Mouse (Mus musculus): ENCODE measurements at regions not wholly inside any gene's neighbourhood (a gene's known extent, or its start where the extent isn't known, plus 50 kb on each side); places are given as distances from the start of the nearest gene placed in this dataset.

DNA sequence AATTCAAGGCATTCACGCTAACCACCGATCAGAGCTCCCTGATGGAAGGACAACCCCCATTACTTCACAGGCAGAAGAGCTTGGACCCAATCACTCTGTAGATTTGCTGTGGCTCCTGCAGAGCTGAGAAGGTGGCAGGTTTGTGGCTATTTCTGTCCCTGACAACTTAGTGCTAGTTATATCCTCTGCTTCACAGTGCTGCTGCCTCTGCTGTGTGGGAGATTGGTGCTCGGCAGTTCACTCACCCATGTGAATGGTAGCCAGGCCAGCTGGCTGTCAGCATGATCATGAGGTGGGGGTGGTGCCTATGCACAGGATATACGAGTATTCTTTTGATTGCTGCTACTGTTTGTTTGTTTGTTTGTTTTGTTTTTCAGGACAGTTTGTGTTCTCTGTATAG lies 113.9 kb downstream of the Gm10131 start:
- H3K36me3 ChIP-seq, result no peaks in the 10 kb centered on the region
- H3K4me3 ChIP-seq (replicated peaks), result no peak overlapping the region
- no peak overlapping the region for H3K9ac ChIP-seq
- 0 out of 2 replicates have a peak, but pooled peaks cover 4% of the 10 kb centered on the region for H3K4me1 ChIP-seq (replicated peaks)
- 43% methylated on average over 4 of the region's 4 CpGs for WGBS
- H3K27me3 ChIP-seq (replicated peaks), result no peaks in the 10 kb centered on the region
- no peak overlapping the region for H3K4me2 ChIP-seq (replicated peaks)
- no peak for ATAC-seq
- no peaks in the 10 kb centered on the region for H3K9me3 ChIP-seq
- no peak overlapping the region for H3K27ac ChIP-seq

DNA sequence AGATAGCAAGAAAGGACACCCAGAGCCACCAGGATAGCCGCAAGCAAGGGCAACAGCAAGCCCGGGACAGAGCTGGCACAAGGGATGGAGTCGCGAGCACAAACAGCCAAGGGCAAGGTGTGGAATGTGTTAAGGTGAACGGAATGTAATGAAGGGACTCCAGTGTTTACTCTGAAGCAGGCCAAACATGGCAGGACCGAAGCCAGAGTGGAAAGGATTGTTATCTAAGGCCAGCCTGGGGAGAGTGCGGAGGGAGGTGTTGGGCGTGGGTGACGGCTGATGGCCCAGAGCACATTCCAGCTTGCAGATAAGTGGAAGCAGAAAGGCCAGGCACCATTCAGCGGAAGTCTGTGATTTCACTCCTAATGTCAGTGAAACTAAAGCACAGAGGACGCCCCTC lies 118.6 kb downstream of the Gm10131 start:
- H3K36me3 ChIP-seq, result no peaks in the 10 kb centered on the region
- no peak overlapping the region for H3K4me3 ChIP-seq (replicated peaks)
- H3K4me1 ChIP-seq (replicated peaks), result peaks cover 16% of the 10 kb centered on the region; the same call in 1 of the 2 replicates
- H3K9ac ChIP-seq, result no peak overlapping the region
- 19% methylated on average over 11 of the region's 11 CpGs for WGBS
- peak; percentile 78 for ATAC-seq
- no peaks in the 10 kb centered on the region for H3K27me3 ChIP-seq (replicated peaks)
- no peaks in the 10 kb centered on the region for H3K9me3 ChIP-seq
- H3K27ac ChIP-seq, result peak overlapping the region; percentile 70
- H3K4me2 ChIP-seq (replicated peaks), result peak overlapping the region; percentile 12

DNA sequence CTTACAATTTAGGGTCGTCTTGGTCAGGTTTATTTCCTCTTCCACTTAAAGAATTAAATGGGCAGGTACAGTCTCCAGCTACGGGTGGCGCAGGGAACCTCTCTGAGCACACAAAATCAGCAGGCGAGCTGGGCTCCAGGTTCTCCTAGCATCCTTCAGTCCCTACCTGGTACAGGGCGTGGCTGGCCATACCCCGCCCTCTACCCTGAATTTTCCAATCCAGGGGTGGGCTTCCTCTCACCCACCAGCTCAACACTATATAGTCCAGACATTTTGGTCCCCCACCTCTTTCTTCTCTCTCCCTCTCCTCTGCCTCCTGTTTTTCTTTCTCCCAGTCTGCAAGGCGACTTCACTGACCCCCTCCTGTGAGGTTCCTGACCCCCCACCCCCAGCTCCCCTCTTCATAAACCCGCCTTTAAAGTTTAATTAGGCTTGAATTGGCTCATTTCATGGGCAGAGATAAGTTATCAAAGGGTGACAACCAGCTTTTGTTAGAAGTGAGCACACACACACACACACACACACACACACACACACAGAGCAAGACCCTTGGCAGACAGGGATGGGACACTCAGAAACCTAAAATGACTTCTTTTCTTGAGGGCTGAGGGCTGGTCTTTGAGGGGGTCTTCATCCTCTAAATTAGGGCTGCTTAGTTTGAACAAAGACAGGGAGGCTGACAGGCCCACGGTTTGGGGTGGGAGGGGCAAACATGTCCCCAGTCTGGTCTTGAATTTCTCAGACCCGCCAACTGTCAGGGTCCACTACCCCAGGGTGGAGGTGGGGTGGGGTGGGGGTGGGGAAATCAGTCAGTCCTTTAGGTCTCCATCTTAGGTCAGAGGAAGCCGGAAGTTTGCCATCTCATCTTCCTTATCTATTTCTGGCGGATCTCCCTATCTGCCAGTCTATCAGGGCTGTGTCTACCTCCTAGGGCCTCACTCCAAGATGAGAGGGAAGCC lies 119.3 kb downstream of the Gm10131 start:
- ATAC-seq, result peak; percentile 17
- Histone ChIP-seq H3K4me1 (replicated peaks) (peaks cover 19% of the 10 kb centered on the region; the same call in 1 of the 2 replicates), H3K9ac (no peak overlapping the region; the same call in 1 of the 2 replicates), H3K9me3 (no peaks in the 10 kb centered on the region), H3K4me3 (replicated peaks) (no peak overlapping the region), H3K4me2 (replicated peaks) (peak overlapping the region; percentile 38), H3K27ac (peak overlapping the region; percentile 70), H3K36me3 (no peaks in the 10 kb centered on the region), H3K27me3 (replicated peaks) (no peaks in the 10 kb centered on the region)
- 51% methylated on average over 12 of the region's 12 CpGs for WGBS

DNA sequence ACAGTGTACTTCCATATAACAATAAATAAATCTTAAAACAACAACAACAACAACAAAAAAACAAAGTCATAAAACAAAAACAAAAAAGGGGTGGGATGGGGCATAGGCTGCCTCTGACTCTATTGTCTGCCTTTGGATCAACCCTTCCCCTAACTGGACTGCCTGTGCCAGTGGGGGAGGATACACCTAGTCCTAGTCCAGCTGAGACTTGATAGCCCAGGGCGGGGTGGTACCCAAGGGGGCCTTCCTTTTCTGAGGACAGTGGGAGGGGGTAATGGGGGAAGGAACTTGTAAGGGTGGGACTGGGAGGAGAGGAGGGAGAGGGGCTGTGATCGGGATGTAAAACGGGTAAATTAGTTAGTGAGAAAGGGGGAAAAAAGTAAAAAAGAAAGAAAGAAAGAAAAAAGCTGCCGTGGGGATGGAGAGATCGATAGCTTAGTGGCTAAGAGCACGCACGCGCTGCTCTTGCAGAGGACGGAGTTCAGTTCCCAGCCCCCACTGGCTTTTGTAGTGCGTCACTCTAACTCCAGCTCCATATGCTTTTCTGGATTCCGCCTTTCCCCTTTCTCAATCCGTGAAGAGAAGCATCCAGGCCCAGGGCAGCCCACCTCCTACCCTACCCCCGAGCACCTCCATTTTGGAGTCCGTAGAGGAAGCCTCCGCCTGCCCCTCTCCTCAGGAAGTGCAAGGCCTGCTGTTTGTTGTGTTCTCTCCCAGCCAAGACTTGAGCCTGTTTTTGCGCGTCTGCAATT lies 120.2 kb downstream of the Gm10131 start:
- 42% methylated on average over 17 of the region's 17 CpGs for WGBS
- H3K27ac ChIP-seq, result no peak overlapping the region
- no peaks in the 10 kb centered on the region for H3K36me3 ChIP-seq
- H3K4me1 ChIP-seq (replicated peaks), result peaks cover 19% of the 10 kb centered on the region; the same call in 1 of the 2 replicates
- peak overlapping the region; percentile 38 for H3K4me2 ChIP-seq (replicated peaks)
- no peaks in the 10 kb centered on the region for H3K27me3 ChIP-seq (replicated peaks)
- no peaks in the 10 kb centered on the region for H3K9me3 ChIP-seq
- no peak for ATAC-seq
- no peak overlapping the region for H3K4me3 ChIP-seq (replicated peaks)
- no peak overlapping the region; the same call in 1 of the 2 replicates for H3K9ac ChIP-seq

DNA sequence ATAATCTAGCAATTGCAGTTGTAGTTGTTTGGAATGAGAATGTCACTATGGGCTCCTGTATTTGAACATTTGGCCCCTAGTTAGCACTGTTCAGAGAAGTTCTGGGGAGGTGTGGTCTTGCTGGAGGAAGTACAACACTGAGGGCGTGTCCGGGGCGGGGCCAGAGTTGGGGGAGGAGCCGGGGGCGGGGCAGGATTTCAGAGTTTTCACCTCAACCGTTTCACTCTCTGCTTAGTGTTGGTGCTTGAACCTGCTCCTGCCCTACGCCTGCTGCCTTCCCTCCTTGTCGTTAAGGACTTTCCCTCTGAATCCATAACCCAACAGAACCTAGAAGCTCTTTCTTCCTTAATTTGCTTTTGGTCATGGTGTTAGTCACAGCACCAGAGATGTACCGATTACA lies 121.5 kb downstream of the Gm10131 start:
- Histone ChIP-seq H3K4me3 (replicated peaks) (no peak overlapping the region), H3K27me3 (replicated peaks) (no peaks in the 10 kb centered on the region), H3K4me2 (replicated peaks) (no peak overlapping the region), H3K27ac (no peak overlapping the region), H3K36me3 (no peaks in the 10 kb centered on the region), H3K9ac (no peak overlapping the region), H3K4me1 (replicated peaks) (peaks cover 19% of the 10 kb centered on the region; the same call in 1 of the 2 replicates), H3K9me3 (no peaks in the 10 kb centered on the region)
- 73% methylated on average over 9 of the region's 9 CpGs for WGBS
- ATAC-seq, result no peak

DNA sequence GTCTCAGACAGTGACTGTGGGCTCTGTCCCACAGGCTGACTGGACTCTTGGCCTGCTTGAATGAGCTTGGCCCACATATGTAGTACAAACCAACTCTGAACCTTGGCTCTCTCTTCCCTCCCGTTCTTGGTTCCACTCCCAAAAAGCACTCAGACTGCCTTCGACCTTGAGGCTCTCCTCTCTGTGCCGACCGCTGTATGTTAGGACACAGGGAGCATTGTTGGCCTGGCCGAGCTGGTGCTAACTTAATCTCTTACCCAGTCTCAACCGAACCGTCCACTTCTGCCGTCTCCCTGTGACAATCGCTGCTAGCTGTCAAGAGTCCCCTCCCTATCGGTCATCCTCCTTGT lies 123.8 kb downstream of the Gm10131 start:
- Histone ChIP-seq H3K4me3 (replicated peaks) (no peak overlapping the region), H3K27ac (peak overlapping the region; percentile 58; the same call in 1 of the 2 replicates), H3K4me1 (replicated peaks) (peaks cover 15% of the 10 kb centered on the region; the same call in 1 of the 2 replicates), H3K9me3 (no peaks in the 10 kb centered on the region), H3K27me3 (replicated peaks) (no peaks in the 10 kb centered on the region), H3K9ac (no peak overlapping the region), H3K4me2 (replicated peaks) (peak overlapping the region; percentile 19; the same call in 1 of the 2 replicates), H3K36me3 (no peaks in the 10 kb centered on the region)
- ATAC-seq, result no peak; the same call in 1 of the 2 replicates
- WGBS, result 58% methylated on average over 10 of the region's 10 CpGs

DNA sequence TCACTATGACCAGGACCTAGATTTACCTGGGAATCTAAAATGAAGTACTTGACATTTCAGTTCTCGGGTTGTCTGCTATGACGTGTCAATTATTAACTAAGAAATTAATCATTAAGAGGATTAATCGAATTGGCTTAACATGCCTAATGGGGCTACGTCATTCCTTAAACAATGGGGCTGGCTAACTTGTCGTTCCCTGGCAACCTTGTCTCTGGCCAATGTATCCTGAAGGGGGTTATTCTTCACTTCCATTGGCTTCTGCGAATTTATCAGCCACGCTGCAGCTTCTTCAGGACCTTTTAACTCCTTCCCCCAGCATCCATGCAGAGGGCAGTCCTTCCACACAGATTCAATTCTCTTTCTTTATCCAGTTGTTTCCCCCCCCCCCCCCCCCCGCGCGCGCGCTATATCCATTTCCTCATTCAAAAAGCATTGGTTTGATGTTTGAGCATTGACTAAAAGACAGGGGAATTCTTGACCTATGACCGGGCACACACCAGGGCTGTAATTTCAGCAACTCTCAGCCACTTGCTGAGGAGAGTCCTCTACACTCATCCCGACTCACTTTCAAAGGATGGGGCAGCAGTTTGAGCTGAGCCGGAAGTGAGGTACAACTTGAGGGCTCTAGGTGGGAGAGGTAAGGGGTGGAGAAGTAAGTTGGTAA lies 124.3 kb downstream of the Gm10131 start:
- Histone ChIP-seq H3K4me1 (replicated peaks) (peaks cover 11% of the 10 kb centered on the region; the same call in 1 of the 2 replicates), H3K9ac (no peak overlapping the region), H3K4me2 (replicated peaks) (peak overlapping the region; percentile 19; the same call in 1 of the 2 replicates), H3K4me3 (replicated peaks) (no peak overlapping the region), H3K9me3 (no peaks in the 10 kb centered on the region), H3K27me3 (replicated peaks) (no peaks in the 10 kb centered on the region), H3K27ac (peak overlapping the region; percentile 58; the same call in 1 of the 2 replicates), H3K36me3 (no peaks in the 10 kb centered on the region)
- ATAC-seq, result peak; percentile 86
- 53% methylated on average over 14 of the region's 15 CpGs for WGBS

DNA sequence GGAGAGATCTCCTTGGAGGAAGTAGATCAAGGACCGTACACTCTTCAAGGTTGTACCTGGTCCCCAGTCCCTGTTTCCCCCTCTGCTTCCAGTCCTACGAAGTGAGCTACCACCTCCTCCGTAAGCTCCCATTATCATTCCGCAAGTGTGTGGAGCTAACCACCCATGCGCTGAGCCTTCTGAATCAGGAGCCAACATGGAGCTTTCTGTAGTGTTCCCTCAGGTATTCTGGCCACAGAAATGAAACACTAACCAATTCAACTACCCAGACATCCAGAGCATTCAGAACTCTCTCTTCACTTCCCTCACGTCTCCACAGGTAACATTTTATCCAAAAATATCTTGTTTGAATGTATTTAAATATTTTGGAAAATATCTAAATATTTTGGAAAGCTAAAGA lies 124.9 kb downstream of the Gm10131 start:
- 76% methylated on average over 6 of the region's 6 CpGs for WGBS

DNA sequence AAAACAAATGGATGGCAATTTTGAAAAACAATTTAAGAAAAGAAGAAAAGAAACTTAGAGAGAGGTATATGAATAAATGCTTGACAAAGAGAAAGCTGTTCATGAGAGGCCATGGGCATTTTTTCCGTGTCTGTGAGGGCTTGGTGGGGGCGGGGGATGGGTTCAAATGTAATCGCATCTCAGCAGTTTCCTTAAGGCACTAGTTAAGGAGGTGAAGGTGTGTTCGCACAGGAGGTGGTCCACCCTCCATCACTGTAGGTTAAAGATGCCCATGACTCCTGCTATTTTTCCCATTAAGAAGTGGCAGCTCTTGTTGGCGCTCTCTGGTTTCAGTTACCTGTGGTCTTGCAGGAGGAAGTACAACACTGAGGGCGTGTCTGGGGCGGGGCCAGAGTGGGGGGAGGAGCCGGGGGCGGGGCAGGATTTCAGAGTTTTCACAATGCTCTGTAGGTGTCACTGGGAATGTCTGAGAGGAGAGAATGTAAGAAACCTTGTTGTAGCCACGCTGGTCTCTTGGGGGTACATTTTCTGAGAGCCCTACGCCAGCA lies 126.0 kb downstream of the Gm10131 start:
- 63% methylated on average over 11 of the region's 11 CpGs for WGBS
- H3K27me3 ChIP-seq (replicated peaks), result no peaks in the 10 kb centered on the region
- no peaks in the 10 kb centered on the region for H3K9me3 ChIP-seq
- no peak overlapping the region for H3K4me2 ChIP-seq (replicated peaks)
- no peak overlapping the region for H3K4me3 ChIP-seq (replicated peaks)
- no peak overlapping the region for H3K9ac ChIP-seq
- peaks cover 7% of the 10 kb centered on the region; the same call in 1 of the 2 replicates for H3K4me1 ChIP-seq (replicated peaks)
- H3K36me3 ChIP-seq, result no peaks in the 10 kb centered on the region
- H3K27ac ChIP-seq, result no peak overlapping the region
- peak; percentile 26; the same call in 1 of the 2 replicates for ATAC-seq

More for the DNA sequence above, 124.9 kb downstream of the Gm10131 start:
- Histone ChIP-seq H3K27ac (peak overlapping the region; percentile 49; the same call in 1 of the 2 replicates), H3K36me3 (no peaks in the 10 kb centered on the region), H3K4me1 (replicated peaks) (peaks cover 8% of the 10 kb centered on the region; the same call in 1 of the 2 replicates), H3K4me2 (replicated peaks) (no peak overlapping the region), H3K4me3 (replicated peaks) (no peak overlapping the region), H3K9me3 (no peaks in the 10 kb centered on the region), H3K27me3 (replicated peaks) (no peaks in the 10 kb centered on the region), H3K9ac (no peak overlapping the region)
- ATAC-seq, result no peak

DNA sequence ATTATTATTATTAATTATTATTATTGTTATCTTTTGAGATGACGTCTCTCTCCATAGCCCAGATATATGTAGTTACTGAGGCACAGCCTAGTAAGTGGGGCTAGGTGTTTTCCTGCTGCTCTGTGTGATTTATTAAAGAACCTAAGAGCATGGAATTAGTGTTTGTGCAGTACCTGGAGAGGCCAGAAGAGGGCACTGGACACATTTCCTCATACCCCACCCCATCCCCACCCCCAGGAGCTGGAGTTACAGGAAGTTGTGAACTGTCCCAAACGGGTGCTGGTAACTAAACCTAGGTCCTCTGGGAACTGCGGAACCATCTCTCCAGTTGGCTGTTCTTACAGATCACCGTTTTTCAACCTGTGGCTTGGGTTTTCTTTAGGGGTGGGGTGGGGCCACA lies 129.9 kb downstream of the Gm10131 start:
- H3K9me3 ChIP-seq, result no peaks in the 10 kb centered on the region
- no peaks in the 10 kb centered on the region for H3K27me3 ChIP-seq (replicated peaks)
- H3K4me2 ChIP-seq (replicated peaks), result no peak overlapping the region
- peaks cover 17% of the 10 kb centered on the region for H3K4me1 ChIP-seq (replicated peaks)
- 79% methylated on average over 4 of the region's 4 CpGs for WGBS
- no peak overlapping the region for H3K27ac ChIP-seq
- H3K36me3 ChIP-seq, result no peaks in the 10 kb centered on the region
- ATAC-seq, result no peak
- H3K4me3 ChIP-seq (replicated peaks), result no peak overlapping the region
- H3K9ac ChIP-seq, result no peak overlapping the region

DNA sequence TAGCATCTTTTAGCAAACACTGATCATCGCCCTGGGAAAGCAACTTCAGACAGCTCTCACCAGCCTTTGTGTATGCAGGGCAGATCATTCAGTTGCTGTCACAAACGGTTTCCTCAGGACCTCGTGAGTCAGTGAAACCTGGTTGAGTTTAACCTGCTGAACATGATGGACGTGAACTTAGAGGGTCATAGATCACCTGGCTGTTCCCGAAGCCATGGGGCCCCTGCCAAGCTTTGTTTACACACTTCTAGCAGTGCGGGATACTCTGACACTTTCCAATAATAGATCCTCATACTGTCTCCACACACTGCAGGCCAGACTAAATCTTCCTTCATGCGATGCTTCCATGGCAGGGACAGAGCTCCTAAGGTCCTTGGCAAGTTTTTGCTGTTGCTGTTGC lies 130.5 kb downstream of the Gm10131 start:
- H3K4me2 ChIP-seq (replicated peaks), result no peak overlapping the region
- no peak overlapping the region for H3K27ac ChIP-seq
- H3K4me1 ChIP-seq (replicated peaks), result peaks cover 17% of the 10 kb centered on the region
- ATAC-seq, result peak; percentile 66
- 26% methylated on average over 7 of the region's 7 CpGs for WGBS
- H3K9ac ChIP-seq, result peak overlapping the region; percentile 13; the same call in 1 of the 2 replicates
- H3K27me3 ChIP-seq (replicated peaks), result no peaks in the 10 kb centered on the region
- H3K9me3 ChIP-seq, result no peaks in the 10 kb centered on the region
- no peak overlapping the region for H3K4me3 ChIP-seq (replicated peaks)
- no peaks in the 10 kb centered on the region for H3K36me3 ChIP-seq
